Mouse (Mus musculus) forebrain, embryonic 16.5 days (tissue): ENCODE data around the gene Acox2. TPM values are rescaled to one million over a fixed set of nuclear protein-coding genes. Genes with fewer than 3 reads are reported as not detected.
"Not testable (repeated sequence)": the region's sequence is repeated elsewhere in the genome, so short reads cannot be mapped to it uniquely, and the experiment has no call there.

ENCODE experiments used
- ATAC-seq: fragments of 200-750 bp; cut with Nextera tagmentation; 2 replicates; pipeline ENCODE4 v1.8.0; 2017; ENCODE audit warnings: mild to moderate bottlenecking, moderate library complexity
- H3K27ac ChIP-seq: fragments of 300-500 bp; sonication (generic); 2 replicates; pipeline ENCODE4 v1.5.1; 2014; ENCODE audit warnings: low read length, control low read depth
- H3K27me3 ChIP-seq: fragments of 300-500 bp; sonication (generic); replicated peaks from 2 replicates; pipeline ENCODE4 v1.6.1; 2014; ENCODE audit warnings: low read length; ENCODE audit not compliant: control insufficient read depth, insufficient read depth
- H3K36me3 ChIP-seq: fragments of 300-500 bp; sonication (generic); 2 replicates; pipeline ENCODE4 v1.6.1; 2014; ENCODE audit not compliant: control insufficient read depth, insufficient read depth
- H3K4me1 ChIP-seq: fragments of 300-500 bp; sonication (generic); replicated peaks from 2 replicates; pipeline ENCODE4 v1.6.1; 2014; ENCODE audit warnings: low read length; ENCODE audit not compliant: control insufficient read depth, insufficient read depth
- H3K4me2 ChIP-seq: fragments of 300-500 bp; sonication (generic); 2 replicates; pipeline ENCODE4 v1.6.1; 2014; ENCODE audit warnings: mild to moderate bottlenecking, low read length, control low read depth
- H3K4me3 ChIP-seq: fragments of 300-500 bp; sonication (generic); replicated peaks from 2 replicates; pipeline ENCODE4 v1.5.1; 2014; ENCODE audit warnings: mild to moderate bottlenecking, low read length, control low read depth
- H3K9ac ChIP-seq: fragments of 300-500 bp; sonication (generic); replicated peaks from 2 replicates; pipeline ENCODE4 v1.6.1; 2014; ENCODE audit warnings: low read depth, low read length, control low read depth
- H3K9me3 ChIP-seq: fragments of 300-500 bp; sonication (generic); 2 replicates; pipeline ENCODE4 v1.6.1; 2016; ENCODE audit warnings: low read length; ENCODE audit not compliant: control insufficient read depth
- WGBS: fragments of 180-500 bp; shearing (Covaris S2); extraction: QIAGEN DNeasy Blood & Tissue Kit; methylation state at CpG from one replicate; pipeline ENCODE4 v1.1.7; 2014; 5-methylcytosine and 5-hydroxymethylcytosine counted together
- polyA plus RNA-seq: library from polyadenylated mRNA; unstranded; fragments of >200 nt; fragmentation: Nextera tagmentation; extraction: Ambion mirVana; gene quantifications from 2 replicates; pipeline ENCODE4 v1.2.1, GENCODE M21; 2015

The Acox2 gene
- polyA plus RNA-seq, 1 experiment from 2014 or later: 0.44 TPM

DNA sequence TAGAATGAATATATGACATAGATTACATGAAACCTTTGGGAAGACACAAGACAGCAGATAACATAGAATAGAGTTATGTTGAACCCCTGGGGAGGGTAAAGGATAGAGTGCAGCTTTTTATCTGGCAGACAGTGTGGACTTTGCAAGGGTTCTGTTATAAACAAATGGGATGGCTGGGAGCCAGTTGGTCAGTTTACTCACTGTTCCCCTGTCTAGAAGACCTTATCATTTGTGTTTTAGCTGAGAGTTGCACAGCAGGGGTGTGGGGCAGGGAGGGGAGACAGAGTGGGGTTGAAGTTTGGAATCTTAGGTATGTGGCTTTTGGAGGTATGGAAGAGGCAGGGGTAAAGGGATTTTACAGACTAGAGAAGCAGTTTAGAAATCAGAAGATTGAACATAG is 24.6 kb upstream of the Acox2 start:
- Histone ChIP-seq H3K27me3 (no peaks in the 10 kb centered on the region), H3K4me2 (no peak overlapping the region), H3K4me3 (no peak overlapping the region), H3K9ac (no peak overlapping the region), H3K27ac (no peak overlapping the region), H3K4me1 (no peaks in the 10 kb centered on the region), H3K9me3 (peaks cover 4% of the 10 kb centered on the region; the same call in 1 of the 2 replicates), H3K36me3 (no peaks in the 10 kb centered on the region)
- ATAC-seq: no peak

DNA sequence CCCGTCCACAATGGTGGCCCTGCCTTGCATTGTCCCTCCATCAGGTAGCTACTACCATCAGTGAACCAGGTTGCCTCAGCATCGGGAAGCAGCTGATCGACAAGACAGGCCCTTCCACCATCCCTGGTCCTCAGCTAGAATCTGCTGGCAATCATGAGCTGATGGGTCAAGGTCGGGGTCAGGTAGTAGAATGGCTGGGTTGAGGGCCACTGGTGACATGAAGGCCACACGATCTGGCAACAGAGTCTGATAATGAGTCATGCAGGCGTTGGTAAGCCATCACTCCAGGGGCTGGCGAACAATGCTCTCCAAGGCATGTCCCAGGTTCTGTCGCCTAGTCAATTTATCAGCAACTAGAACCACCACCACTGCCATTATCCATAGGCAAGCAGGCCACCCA is 12.1 kb upstream of the Acox2 start:
- not testable (repeated sequence) for H3K9me3 ChIP-seq, H3K9ac ChIP-seq, H3K4me2 ChIP-seq, H3K27ac ChIP-seq, H3K4me1 ChIP-seq, ATAC-seq, H3K4me3 ChIP-seq, H3K27me3 ChIP-seq, H3K36me3 ChIP-seq
- WGBS: 90% methylated on average over 8 of the region's 8 CpGs

DNA sequence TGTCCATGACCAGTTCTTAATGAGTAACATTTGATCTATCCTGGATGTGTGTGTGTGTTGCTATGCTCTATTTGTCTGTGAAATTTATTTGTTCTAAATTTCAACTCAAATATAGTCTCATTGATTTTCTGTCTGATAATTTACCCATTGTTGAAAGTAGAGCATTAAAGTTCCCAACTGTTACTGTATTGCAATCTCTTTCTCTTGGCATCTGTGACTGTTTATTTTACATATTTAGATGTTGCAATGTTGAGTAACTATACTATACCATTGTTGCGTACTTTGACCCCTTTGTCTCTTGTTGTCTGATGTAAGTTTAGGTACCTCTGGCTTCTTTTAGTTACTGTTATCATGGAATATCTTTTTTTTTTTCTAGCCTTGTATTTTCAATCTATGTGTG is 5.2 kb upstream of the Acox2 start:
- 0 out of 2 replicates have a peak, but pooled peaks cover 2% of the 10 kb centered on the region for H3K9me3 ChIP-seq
- no peak overlapping the region for H3K9ac ChIP-seq
- no peak for ATAC-seq
- H3K4me1 ChIP-seq: no peaks in the 10 kb centered on the region
- no peak overlapping the region for H3K4me2 ChIP-seq
- no peaks in the 10 kb centered on the region for H3K27me3 ChIP-seq
- 97% methylated on average over 1 of the region's 1 CpGs for WGBS
- H3K27ac ChIP-seq: no peak overlapping the region
- no peak overlapping the region for H3K4me3 ChIP-seq
- H3K36me3 ChIP-seq: no peaks in the 10 kb centered on the region

DNA sequence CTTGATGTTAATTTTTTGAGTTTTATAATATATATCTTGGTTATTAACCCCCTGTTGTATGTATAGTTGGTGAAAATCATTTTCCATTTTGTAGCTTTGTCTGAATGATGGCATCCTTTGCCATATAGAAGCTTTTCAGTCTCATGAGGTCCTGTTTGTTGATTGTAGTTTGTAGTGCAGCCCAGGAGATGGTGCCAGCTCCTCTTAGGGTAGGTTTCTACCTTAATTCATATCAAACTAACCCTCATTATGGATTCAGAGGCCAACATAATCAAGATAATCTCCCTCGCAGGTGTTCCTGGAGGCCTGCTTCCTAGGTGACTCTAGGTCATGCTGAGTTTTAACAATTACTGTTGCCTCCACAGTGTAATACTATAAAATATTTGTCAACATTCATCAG is 3.1 kb upstream of the Acox2 start:
- Histone ChIP-seq H3K27me3 (no peaks in the 10 kb centered on the region), H3K9ac (no peak overlapping the region), H3K9me3 (0 out of 2 replicates have a peak, but pooled peaks cover 2% of the 10 kb centered on the region), H3K4me3 (no peak overlapping the region), H3K4me1 (no peaks in the 10 kb centered on the region), H3K27ac (no peak overlapping the region), H3K4me2 (no peak overlapping the region), H3K36me3 (no peaks in the 10 kb centered on the region)
- ATAC-seq: no peak
- WGBS: 53% methylated on average over 1 of the region's 1 CpGs

DNA sequence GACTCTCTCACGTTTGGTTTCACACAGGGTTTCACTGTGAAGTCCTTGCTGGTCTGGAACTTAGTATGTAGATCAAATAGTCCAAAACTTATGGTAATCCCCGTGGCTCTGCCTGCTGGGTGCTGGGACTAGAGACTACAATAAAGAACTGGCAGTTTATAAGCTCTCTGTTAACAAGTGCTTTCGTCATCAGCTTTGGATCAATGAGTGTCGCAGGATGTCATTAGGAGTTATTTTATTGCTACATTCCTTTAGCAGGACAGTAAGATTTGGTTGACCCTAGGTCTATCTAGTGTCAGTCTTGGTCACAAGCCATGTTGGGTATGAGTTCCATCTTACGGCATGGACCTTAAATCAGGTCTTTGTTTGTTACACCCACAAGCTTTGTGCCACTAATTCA is 1.1 kb upstream of the Acox2 start:
- Histone ChIP-seq H3K9ac (no peak overlapping the region), H3K27ac (no peak overlapping the region), H3K4me2 (no peak overlapping the region), H3K27me3 (no peaks in the 10 kb centered on the region), H3K36me3 (no peaks in the 10 kb centered on the region), H3K4me3 (no peak overlapping the region), H3K4me1 (no peaks in the 10 kb centered on the region), H3K9me3 (no peaks in the 10 kb centered on the region)
- no peak for ATAC-seq
- 78% methylated on average over 5 of the region's 5 CpGs for WGBS

DNA sequence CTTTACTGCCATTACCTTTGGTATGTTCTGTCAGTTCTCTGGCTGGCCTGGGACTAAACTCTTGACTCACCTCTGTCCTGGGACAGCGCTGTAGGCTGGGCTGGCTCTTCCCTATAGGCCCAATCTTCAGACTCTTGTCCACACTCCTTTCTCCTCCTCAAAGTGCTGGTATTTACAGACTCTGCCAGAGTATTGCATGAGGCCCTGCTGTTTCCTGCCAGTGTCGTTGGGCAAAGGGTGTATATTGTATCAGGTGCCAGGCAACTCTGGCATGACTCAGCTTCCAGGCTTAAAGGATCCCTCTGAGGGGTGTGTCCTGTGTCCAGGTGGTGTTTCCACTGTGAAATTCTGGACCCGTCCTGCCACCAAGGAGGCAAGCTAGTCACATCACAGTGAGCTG is 401 bp downstream of the Acox2 start:
- no peak for ATAC-seq

DNA sequence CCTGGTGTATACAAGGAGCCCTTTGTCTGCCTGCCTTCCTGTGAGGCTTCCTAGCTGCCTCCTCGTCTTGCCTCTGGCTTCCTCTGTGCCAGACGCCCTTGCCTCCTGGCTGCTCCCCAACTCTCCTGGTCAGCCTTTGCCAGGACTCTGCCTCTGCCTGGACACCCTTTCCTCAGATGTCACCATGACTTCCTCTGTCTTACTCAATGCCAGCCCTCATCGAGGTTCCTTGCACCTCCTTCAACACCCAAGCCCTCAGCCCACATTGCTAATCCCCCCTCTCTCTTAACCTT is 872 bp downstream of the Acox2 start:
- Histone ChIP-seq H3K27ac (no peak overlapping the region), H3K36me3 (no peaks in the 10 kb centered on the region), H3K9me3 (no peaks in the 10 kb centered on the region), H3K4me3 (no peak overlapping the region), H3K27me3 (no peaks in the 10 kb centered on the region), H3K4me1 (no peaks in the 10 kb centered on the region), H3K4me2 (no peak overlapping the region), H3K9ac (no peak overlapping the region)
- ATAC-seq: no peak
- WGBS: 31% methylated on average over 3 of the region's 3 CpGs

More for the DNA sequence above, 401 bp downstream of the Acox2 start:
- Histone ChIP-seq H3K4me3 (no peak overlapping the region), H3K36me3 (no peaks in the 10 kb centered on the region), H3K4me2 (no peak overlapping the region), H3K9ac (no peak overlapping the region), H3K9me3 (no peaks in the 10 kb centered on the region), H3K4me1 (no peaks in the 10 kb centered on the region), H3K27me3 (no peaks in the 10 kb centered on the region), H3K27ac (no peak overlapping the region)
- WGBS: 78% methylated on average over 3 of the region's 3 CpGs

DNA sequence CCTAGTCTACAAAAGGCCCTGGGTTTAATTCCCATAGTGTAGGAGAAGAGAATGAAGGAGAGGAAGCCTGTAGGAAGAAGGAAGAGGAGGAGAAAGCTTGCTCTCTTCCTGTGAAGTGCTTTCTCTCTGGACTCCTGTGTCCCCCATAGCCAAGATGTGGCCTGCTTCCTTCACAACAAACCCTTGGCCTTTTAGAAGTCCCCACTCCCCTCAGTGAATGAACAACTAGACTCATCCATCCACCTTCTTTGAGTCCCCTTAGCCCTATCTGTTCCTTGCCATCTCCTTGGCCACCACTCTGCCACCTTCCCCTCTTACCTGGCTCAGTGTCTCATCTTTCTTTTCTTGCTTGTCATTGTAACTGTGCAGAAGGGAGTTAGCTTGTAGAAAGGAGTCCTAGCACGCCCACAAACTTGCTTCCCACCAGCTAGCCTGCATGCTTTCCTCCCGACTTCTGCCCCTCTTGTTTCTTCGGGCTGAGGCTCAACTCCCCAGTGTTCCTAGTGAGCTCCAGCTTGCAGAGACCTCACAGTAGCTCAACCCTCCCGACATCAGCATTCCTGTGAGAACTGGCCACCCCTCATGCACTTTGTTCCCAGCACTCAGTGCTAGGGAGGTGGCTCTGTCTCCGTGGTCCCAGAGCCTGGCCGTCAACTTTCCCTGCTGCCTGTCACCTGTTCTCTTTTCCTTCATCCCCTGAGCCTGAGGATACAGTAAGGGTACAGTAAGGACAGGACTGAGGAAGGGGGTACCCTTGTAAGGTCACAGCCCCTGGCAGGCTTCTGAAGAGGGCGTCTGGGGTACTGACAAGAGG is 1.4 kb downstream of the Acox2 start:
- Histone ChIP-seq H3K27me3 (no peaks in the 10 kb centered on the region), H3K36me3 (no peaks in the 10 kb centered on the region), H3K4me3 (no peak overlapping the region), H3K9me3 (no peaks in the 10 kb centered on the region), H3K27ac (no peak overlapping the region), H3K4me2 (no peak overlapping the region), H3K4me1 (no peaks in the 10 kb centered on the region), H3K9ac (no peak overlapping the region)
- WGBS: 50% methylated on average over 7 of the region's 7 CpGs
- ATAC-seq: no peak

DNA sequence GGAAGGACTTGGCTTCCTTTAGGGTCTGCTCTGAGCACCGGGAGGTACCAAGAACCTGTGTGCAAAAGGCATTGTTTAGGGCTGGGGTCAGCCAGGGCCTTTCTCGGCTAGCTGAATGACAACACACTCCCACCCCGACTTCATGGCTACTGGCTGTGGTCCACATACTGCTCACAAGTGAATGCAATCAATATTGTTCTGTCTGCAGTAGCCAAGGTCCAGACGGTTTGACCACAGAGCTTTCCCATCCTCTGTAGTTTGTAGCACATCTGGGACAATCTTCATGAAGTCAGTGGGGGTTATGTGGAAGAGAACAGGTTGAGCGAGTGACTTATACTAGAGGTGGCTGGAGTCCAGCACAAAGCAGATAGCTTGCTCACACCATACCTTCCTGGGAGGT is 2.3 kb downstream of the Acox2 start:
- no peaks in the 10 kb centered on the region for H3K36me3 ChIP-seq
- no peaks in the 10 kb centered on the region for H3K9me3 ChIP-seq
- WGBS: 72% methylated on average over 5 of the region's 5 CpGs
- H3K9ac ChIP-seq: no peak overlapping the region
- no peak overlapping the region for H3K4me2 ChIP-seq
- H3K4me1 ChIP-seq: no peaks in the 10 kb centered on the region
- H3K27ac ChIP-seq: no peak overlapping the region
- H3K4me3 ChIP-seq: no peak overlapping the region
- no peak for ATAC-seq
- no peaks in the 10 kb centered on the region for H3K27me3 ChIP-seq

DNA sequence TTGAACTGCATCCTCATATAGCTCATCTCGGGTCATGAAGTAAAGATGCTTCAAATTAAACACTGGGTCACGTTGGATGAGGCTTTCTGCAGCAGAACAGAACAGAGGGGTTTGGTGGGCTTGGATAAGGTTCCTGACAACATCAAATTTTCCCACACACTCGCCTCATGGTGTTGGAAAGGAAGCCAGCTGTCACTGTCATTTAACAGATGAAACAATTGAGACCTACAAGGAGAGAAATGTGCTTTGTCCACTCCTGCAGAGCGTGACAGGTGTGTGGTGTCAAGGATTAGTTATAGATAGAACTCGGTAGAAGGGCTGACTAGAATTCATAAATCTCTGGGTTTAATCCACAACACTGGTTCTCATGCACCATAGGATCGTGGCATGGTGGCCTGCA is 3.1 kb downstream of the Acox2 start:
- H3K27ac ChIP-seq: no peak overlapping the region
- H3K27me3 ChIP-seq: no peaks in the 10 kb centered on the region
- H3K36me3 ChIP-seq: no peaks in the 10 kb centered on the region
- ATAC-seq: no peak
- 79% methylated on average over 6 of the region's 6 CpGs for WGBS
- H3K4me2 ChIP-seq: no peak overlapping the region
- no peak overlapping the region for H3K4me3 ChIP-seq
- H3K4me1 ChIP-seq: no peaks in the 10 kb centered on the region
- no peaks in the 10 kb centered on the region for H3K9me3 ChIP-seq
- H3K9ac ChIP-seq: no peak overlapping the region
